Mouse (Mus musculus) forebrain, embryonic 13.5 days (tissue): Measurements from ENCODE around the gene Akr1c14. TPM values are rescaled to one million over a fixed set of nuclear protein-coding genes. Genes with fewer than 3 reads are reported as not detected.

Experiments used
- ATAC-seq: fragments of 200-750 bp; cut with Nextera tagmentation; 2 replicates; pipeline ENCODE4 v1.8.0; 2017
- H3K27ac ChIP-seq: fragments of 300-500 bp; sonication (generic); 2 replicates; pipeline ENCODE4 v1.5.1; 2015; ENCODE audit warnings: inconsistent platforms, mild to moderate bottlenecking, moderate library complexity
- H3K27me3 ChIP-seq: fragments of 300-500 bp; sonication (generic); 2 replicates; pipeline ENCODE4 v1.6.1; 2015; ENCODE audit warnings: mild to moderate bottlenecking, inconsistent platforms
- H3K36me3 ChIP-seq: fragments of 300-500 bp; sonication (generic); 2 replicates; pipeline ENCODE4 v1.6.1; 2015; ENCODE audit warnings: mild to moderate bottlenecking, inconsistent platforms; ENCODE audit not compliant: poor library complexity, severe bottlenecking
- H3K4me1 ChIP-seq: fragments of 300-500 bp; sonication (generic); 2 replicates; pipeline ENCODE4 v1.6.1; 2015; ENCODE audit warnings: inconsistent platforms
- H3K4me2 ChIP-seq: fragments of 300-500 bp; sonication (generic); 2 replicates; pipeline ENCODE4 v1.6.1; 2015; ENCODE audit warnings: inconsistent platforms, mild to moderate bottlenecking, moderate library complexity
- H3K4me3 ChIP-seq: fragments of 300-500 bp; sonication (generic); 2 replicates; pipeline ENCODE4 v1.5.1; 2015; ENCODE audit warnings: mild to moderate bottlenecking, inconsistent platforms
- H3K9ac ChIP-seq: fragments of 300-500 bp; sonication (generic); 2 replicates; pipeline ENCODE4 v1.6.1; 2015; ENCODE audit warnings: mild to moderate bottlenecking, inconsistent platforms
- H3K9me3 ChIP-seq: fragments of 300-500 bp; sonication (generic); replicated peaks from 2 replicates; pipeline ENCODE4 v1.6.1; 2016; ENCODE audit warnings: inconsistent platforms
- WGBS: fragments of 180-500 bp; shearing (Covaris S2); methylation state at CpG from one replicate; pipeline ENCODE4 v1.1.7; 2015; 5-methylcytosine and 5-hydroxymethylcytosine counted together
- polyA plus RNA-seq: library from polyadenylated mRNA; unstranded; fragments of >200 nt; fragmentation: Nextera tagmentation; extraction: Ambion mirVana; gene quantifications from 2 replicates; pipeline ENCODE4 v1.2.1, GENCODE M21; 2015

Akr1c14 gene
- 0.37 and 0.39 TPM in 2 replicates for polyA plus RNA-seq

- Histone ChIP-seq H3K27ac (no peak within 1 kb of the TSS), H3K4me2 (no peak within 1 kb of the TSS), H3K27me3 (no peaks in the 10 kb centered on the region), H3K9me3 (no peaks in the 10 kb centered on the region), H3K4me3 (no peak within 1 kb of the TSS), H3K9ac (no peak within 1 kb of the TSS), H3K36me3 (no peaks in the 10 kb centered on the region), H3K4me1 (no peaks in the 10 kb centered on the region)
- ATAC-seq: no peak
- WGBS: 60% methylated on average over 2 of the region's 2 CpGs
These were observed at the start of gene Akr1c14 for GRCm38 (mm10) chr13:4048719-4049118. Gene Akr1c14, plus strand, starts transcription at chr13:4049011.

GRCm38 (mm10) chr13:4001687-4002086, 47.1 kb upstream of the Akr1c14 start:
- no peak overlapping the region for H3K27ac ChIP-seq
- no peaks in the 10 kb centered on the region for H3K27me3 ChIP-seq
- H3K4me3 ChIP-seq: no peak overlapping the region
- 20% methylated on average over 3 of the region's 3 CpGs for WGBS
- no peaks in the 10 kb centered on the region for H3K4me1 ChIP-seq
- H3K9ac ChIP-seq: no peak overlapping the region
- ATAC-seq: 0 out of 2 replicates have a peak, but pooled peaks have one; percentile 72
- H3K9me3 ChIP-seq: no peaks in the 10 kb centered on the region
- no peak overlapping the region for H3K4me2 ChIP-seq
- H3K36me3 ChIP-seq: no peaks in the 10 kb centered on the region

- no peak overlapping the region for H3K9ac ChIP-seq
These were observed 38.0 kb upstream of the Akr1c14 start for GRCm38 (mm10) chr13:4010784-4011183.

GRCm38 (mm10) chr13:4013811-4014210, 35.0 kb upstream of the Akr1c14 start:
- ATAC-seq: no peak
- no peaks in the 10 kb centered on the region for H3K9me3 ChIP-seq
- H3K36me3 ChIP-seq: no peaks in the 10 kb centered on the region
- H3K27ac ChIP-seq: no peak overlapping the region
- H3K4me2 ChIP-seq: no peak overlapping the region
- no peak overlapping the region for H3K9ac ChIP-seq
- H3K4me3 ChIP-seq: no peak overlapping the region
- no peaks in the 10 kb centered on the region for H3K27me3 ChIP-seq
- H3K4me1 ChIP-seq: no peaks in the 10 kb centered on the region

More at GRCm38 (mm10) chr13:4010784-4011183, 38.0 kb upstream of the Akr1c14 start:
- no peaks in the 10 kb centered on the region for H3K4me1 ChIP-seq
- ATAC-seq: no peak
- no peaks in the 10 kb centered on the region for H3K36me3 ChIP-seq
- H3K4me3 ChIP-seq: no peak overlapping the region
- WGBS: 94% methylated on average over 4 of the region's 4 CpGs
- H3K27ac ChIP-seq: no peak overlapping the region
- H3K4me2 ChIP-seq: no peak overlapping the region
- H3K9me3 ChIP-seq: no peaks in the 10 kb centered on the region
- H3K27me3 ChIP-seq: no peaks in the 10 kb centered on the region

DNA sequence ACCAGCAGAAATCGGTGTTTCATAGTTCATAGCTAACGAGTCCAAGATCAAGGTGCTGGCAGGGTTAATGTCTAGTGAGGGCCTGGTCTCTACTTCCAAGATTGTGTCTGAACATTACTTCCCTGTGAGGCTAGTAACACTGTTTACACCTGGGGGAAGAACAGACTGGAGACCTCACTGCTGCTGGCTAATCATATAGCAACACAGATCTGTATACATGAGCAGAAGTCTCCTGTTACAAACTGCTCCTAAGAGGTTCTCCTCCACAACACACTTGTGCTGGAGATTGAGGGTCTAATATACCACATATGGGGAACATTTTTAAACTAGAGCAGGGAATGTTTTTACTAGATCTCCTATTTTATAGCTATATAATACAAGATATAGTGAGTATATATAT, 18.9 kb upstream of the Akr1c14 start:
- ATAC-seq: no peak
- 88% methylated on average over 2 of the region's 2 CpGs for WGBS
- H3K27me3 ChIP-seq: no peaks in the 10 kb centered on the region
- H3K4me3 ChIP-seq: no peak overlapping the region
- H3K9me3 ChIP-seq: no peaks in the 10 kb centered on the region
- no peak overlapping the region for H3K4me2 ChIP-seq
- no peak overlapping the region for H3K27ac ChIP-seq
- no peak overlapping the region for H3K9ac ChIP-seq
- no peaks in the 10 kb centered on the region for H3K4me1 ChIP-seq
- no peaks in the 10 kb centered on the region for H3K36me3 ChIP-seq

DNA sequence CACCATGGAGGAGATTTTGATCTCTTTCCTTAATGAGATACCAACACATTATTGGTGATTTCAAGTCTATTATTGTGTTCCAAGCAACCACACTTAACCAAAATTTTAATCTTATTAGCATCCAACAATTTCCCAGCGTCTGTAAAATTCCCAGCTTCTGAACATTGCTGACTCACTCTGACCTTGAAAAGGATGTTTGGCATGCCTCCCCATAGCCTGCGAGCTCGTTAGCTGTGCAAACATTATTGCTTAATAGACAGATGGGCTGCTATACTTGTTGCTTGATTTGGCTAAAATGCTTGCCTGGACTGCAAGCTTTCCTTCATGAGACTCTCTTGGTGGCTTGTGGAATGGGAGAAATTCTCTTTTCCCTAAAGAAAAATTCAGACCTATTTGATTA, 16.3 kb upstream of the Akr1c14 start:
- no peak overlapping the region for H3K4me2 ChIP-seq
- H3K9ac ChIP-seq: no peak overlapping the region
- WGBS: 36% methylated on average over 3 of the region's 3 CpGs
- no peaks in the 10 kb centered on the region for H3K9me3 ChIP-seq
- H3K27ac ChIP-seq: no peak overlapping the region
- no peaks in the 10 kb centered on the region for H3K27me3 ChIP-seq
- H3K4me3 ChIP-seq: no peak overlapping the region
- H3K36me3 ChIP-seq: no peaks in the 10 kb centered on the region
- ATAC-seq: no peak
- no peaks in the 10 kb centered on the region for H3K4me1 ChIP-seq

DNA sequence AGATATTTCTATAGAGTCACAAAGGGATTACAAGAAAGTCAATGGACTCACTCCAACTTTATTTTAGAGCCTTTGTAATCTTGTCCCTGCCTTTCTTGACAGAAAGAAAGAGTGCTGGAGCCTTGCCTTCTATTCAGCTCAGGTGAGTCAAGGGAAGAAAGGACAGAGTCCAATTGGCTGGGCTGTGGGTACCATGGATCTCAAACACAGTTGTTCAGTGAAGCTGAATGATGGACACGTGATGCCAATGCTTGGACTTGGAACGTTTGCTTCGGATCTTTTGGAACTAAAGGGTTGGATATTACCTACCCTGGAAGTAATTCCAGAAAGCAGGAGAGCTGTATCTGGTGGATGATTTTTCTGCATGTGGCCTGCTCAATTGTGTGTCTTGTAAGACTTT, 13.8 kb upstream of the Akr1c14 start:
- WGBS: 76% methylated on average over 3 of the region's 3 CpGs
- Histone ChIP-seq H3K27ac (no peak overlapping the region), H3K27me3 (no peaks in the 10 kb centered on the region), H3K36me3 (no peaks in the 10 kb centered on the region), H3K9ac (no peak overlapping the region), H3K9me3 (no peaks in the 10 kb centered on the region), H3K4me1 (no peaks in the 10 kb centered on the region), H3K4me2 (no peak overlapping the region), H3K4me3 (no peak overlapping the region)
- no peak for ATAC-seq

GRCm38 (mm10) chr13:4046113-4046512, 2.7 kb upstream of the Akr1c14 start:
- Histone ChIP-seq H3K27ac (no peak overlapping the region), H3K4me3 (no peak overlapping the region), H3K27me3 (no peaks in the 10 kb centered on the region), H3K4me2 (no peak overlapping the region), H3K9me3 (no peaks in the 10 kb centered on the region), H3K9ac (no peak overlapping the region), H3K4me1 (no peaks in the 10 kb centered on the region), H3K36me3 (no peaks in the 10 kb centered on the region)
- 83% methylated on average over 3 of the region's 3 CpGs for WGBS
- no peak for ATAC-seq

GRCm38 (mm10) chr13:4046841-4047240, 2.0 kb upstream of the Akr1c14 start:
- no peak overlapping the region for H3K4me3 ChIP-seq
- H3K27me3 ChIP-seq: no peaks in the 10 kb centered on the region
- H3K36me3 ChIP-seq: no peaks in the 10 kb centered on the region
- 24% methylated on average over 2 of the region's 2 CpGs for WGBS
- H3K9me3 ChIP-seq: no peaks in the 10 kb centered on the region
- no peak for ATAC-seq
- no peak overlapping the region for H3K9ac ChIP-seq
- no peak overlapping the region for H3K4me2 ChIP-seq
- H3K4me1 ChIP-seq: no peaks in the 10 kb centered on the region
- no peak overlapping the region for H3K27ac ChIP-seq

GRCm38 (mm10) chr13:4048226-4048625, 585 bp upstream of the Akr1c14 start:
- no peak overlapping the region for H3K9ac ChIP-seq
- H3K4me3 ChIP-seq: no peak overlapping the region
- no peak overlapping the region for H3K4me2 ChIP-seq
- H3K4me1 ChIP-seq: no peaks in the 10 kb centered on the region
- no peak for ATAC-seq
- no peaks in the 10 kb centered on the region for H3K9me3 ChIP-seq
- H3K27ac ChIP-seq: no peak overlapping the region
- H3K36me3 ChIP-seq: no peaks in the 10 kb centered on the region
- H3K27me3 ChIP-seq: no peaks in the 10 kb centered on the region
- 94% methylated on average over 1 of the region's 1 CpGs for WGBS

DNA sequence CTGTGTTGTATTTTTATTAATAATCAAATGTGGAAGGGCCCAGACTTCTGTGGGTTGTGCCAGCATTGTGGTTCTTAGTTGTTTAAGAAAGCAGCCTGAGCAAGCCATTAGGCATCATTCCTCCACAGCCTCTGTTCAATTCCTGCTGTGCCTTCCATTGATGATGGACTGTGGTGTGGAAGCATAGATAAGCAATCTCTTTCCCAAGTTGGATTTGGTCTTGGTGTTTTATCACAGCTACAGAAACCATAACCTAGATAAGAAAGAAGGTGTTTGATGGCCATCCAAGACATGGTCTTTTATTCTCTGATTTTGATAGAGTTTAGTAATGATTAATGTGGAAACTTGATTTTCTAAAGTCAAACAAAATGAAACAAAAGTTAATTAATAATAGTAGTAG, 844 bp downstream of the Akr1c14 start:
- H3K9ac ChIP-seq: no peak overlapping the region
- H3K4me3 ChIP-seq: no peak overlapping the region
- no peak overlapping the region for H3K4me2 ChIP-seq
- no peaks in the 10 kb centered on the region for H3K9me3 ChIP-seq
- no peak overlapping the region for H3K27ac ChIP-seq
- no peaks in the 10 kb centered on the region for H3K27me3 ChIP-seq
- H3K4me1 ChIP-seq: no peaks in the 10 kb centered on the region
- ATAC-seq: no peak
- no peaks in the 10 kb centered on the region for H3K36me3 ChIP-seq

GRCm38 (mm10) chr13:4055450-4055849, 6.6 kb downstream of the Akr1c14 start:
- Histone ChIP-seq H3K27ac (no peak overlapping the region), H3K27me3 (no peaks in the 10 kb centered on the region), H3K9me3 (no peaks in the 10 kb centered on the region), H3K4me2 (no peak overlapping the region), H3K4me3 (no peak overlapping the region), H3K36me3 (no peaks in the 10 kb centered on the region), H3K9ac (no peak overlapping the region), H3K4me1 (no peaks in the 10 kb centered on the region)
- WGBS: 88% methylated on average over 3 of the region's 3 CpGs
- no peak for ATAC-seq

- Histone ChIP-seq H3K27ac (no peak overlapping the region), H3K4me2 (no peak overlapping the region), H3K27me3 (no peaks in the 10 kb centered on the region), H3K36me3 (no peaks in the 10 kb centered on the region), H3K4me1 (no peaks in the 10 kb centered on the region), H3K4me3 (no peak overlapping the region), H3K9me3 (no peaks in the 10 kb centered on the region), H3K9ac (no peak overlapping the region)
- WGBS: 87% methylated on average over 2 of the region's 2 CpGs
- no peak for ATAC-seq
These were observed 7.4 kb downstream of the Akr1c14 start for GRCm38 (mm10) chr13:4056211-4056610.
